Mouse (Mus musculus) lung, postnatal 14 days (tissue): ENCODE measurements around the gene Abca8a.
"Not testable (repeated sequence)": the region's sequence is repeated elsewhere in the genome, so short reads cannot be mapped to it uniquely, and the experiment has no call there.

Experiments used
- DNase-seq: peaks from one replicate; pipeline ENCODE4 v3.0.0; 2021

Gene Abca8a

DNA sequence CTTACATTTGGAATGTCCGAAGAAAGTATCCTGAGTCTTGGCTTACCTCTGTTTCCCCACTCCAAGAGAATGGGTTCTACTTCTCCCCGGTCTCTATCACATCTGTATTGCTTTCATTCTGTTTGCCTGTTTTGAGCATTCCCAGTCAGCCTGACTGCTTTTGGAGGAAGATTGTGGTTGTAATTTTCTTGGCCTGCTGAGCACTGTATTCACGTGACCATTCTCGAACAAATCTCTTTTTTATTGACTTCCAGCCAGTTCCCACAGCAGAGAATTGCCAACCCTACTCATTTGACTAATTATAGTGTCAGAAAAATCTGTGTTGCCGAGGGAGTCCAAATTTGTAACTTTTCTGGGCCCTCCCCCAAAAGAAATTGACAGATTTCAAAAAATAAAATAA lies at the start of gene Abca8a:
Gene Abca8a (minus strand): TSS at position 121 of the 400 bp plus-strand sequence.
- DNase-seq = peak; percentile 12

- DNase-seq = no peak
Measured at GRCm38 (mm10) chr11:110145421-110145820, 49.6 kb upstream of the Abca8a start.

DNA sequence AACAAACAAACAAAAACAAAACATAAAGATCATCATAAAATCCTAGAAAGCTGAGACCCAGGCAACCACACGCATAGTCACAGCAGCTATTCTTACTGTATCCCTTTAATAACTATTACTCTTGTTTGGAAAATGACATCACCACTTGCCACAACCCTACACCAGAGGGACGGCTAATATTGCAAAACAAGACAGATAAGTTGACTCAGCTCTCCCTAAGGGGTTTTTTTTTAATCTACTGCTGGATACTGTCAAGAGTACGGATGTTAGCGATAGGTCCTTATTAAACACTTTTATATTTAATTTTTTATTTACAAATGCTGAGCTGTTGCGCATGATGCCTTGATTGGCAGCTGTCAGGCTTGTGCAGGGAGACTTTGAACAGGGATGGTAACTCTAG lies 35.0 kb upstream of the Abca8a start:
- DNase-seq = no peak

GRCm38 (mm10) chr11:110111137-110111536 lies 15.4 kb upstream of the Abca8a start:
- no peak for DNase-seq

DNA sequence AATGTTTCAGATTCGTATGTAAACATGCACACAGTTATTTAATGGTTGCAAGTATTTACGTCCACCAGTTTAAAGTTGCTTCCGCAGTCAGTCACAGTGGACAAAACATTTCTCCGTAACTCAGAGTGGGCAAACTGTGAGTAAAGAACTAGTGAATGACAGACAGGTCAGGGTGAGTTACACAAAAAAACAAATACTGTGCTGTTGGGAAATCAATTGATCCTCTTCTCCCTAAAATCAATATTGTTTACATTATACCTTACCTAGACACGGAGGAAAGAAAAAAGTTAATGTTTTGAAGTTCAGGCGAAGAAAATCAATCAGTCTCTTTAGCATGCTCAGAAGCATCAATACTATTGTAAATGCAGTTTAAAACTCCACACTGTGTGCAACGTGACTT lies 5.7 kb upstream of the Abca8a start:
- DNase-seq = no peak

DNA sequence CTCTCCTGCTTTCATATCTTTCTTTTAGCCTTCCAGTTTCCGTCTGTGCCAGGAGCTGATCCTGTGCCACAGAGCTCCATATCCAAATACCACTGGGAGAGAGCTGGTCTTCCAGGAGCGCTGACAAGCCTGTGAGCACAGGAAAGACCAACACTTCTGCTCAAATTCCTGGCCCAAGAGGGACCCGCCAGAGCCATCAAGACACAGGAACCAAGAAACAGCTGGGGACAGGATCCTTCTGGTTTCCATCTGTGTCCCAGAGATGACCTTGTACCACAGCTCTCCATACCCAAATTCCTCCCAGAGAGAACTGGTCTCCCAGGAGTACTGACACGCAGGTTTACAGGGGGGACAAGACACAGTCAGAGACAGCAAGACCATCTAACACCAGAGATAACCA lies 3.1 kb upstream of the Abca8a start:
- DNase-seq = no peak

GRCm38 (mm10) chr11:110097465-110097864 lies 1.7 kb upstream of the Abca8a start:
- DNase-seq = no peak

DNA sequence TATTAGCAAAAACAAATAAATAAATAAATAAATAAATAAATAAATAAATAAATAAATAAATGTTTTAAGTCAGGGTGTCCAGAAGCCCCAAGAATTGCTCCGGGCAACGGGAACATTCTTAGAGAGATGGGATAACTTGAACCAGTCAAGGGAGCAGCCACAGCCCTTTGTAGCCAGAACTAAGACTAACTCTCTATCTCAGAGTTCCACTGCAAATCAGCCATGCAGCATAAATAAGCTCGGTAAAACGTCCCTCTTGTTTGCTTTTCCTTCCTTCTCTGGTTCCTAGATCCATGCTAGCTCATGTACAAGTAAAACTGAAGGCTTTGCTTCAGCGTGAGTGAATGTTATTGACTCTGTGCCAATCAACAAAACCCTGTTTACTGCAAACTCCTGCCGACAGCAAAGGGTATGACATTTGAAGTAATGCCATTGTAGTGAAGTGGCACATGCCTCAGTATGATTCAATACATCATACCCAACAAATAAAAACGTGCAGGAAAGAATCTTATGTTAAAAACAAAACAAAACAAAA lies 865 bp downstream of the Abca8a start:
- DNase-seq = no peak

DNA sequence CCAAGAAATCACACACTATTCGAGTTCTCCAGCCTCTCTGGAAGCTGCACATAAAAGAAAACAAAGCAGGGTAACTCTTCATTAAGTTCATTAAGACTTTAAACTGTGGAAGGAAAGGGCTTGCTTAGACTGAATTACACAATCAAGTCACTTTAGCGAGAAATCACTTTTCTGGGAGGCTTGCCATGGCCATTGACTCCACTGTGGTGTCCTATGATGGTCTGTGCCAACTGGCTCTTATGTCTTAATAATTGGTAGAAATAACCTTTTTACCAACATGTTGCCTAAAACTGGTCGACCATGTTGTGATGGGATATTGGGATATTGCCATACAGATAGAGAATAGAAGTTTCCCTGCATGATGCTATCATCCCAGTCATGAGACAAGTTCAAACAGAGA lies 1.5 kb downstream of the Abca8a start:
- DNase-seq = peak; percentile 45

DNA sequence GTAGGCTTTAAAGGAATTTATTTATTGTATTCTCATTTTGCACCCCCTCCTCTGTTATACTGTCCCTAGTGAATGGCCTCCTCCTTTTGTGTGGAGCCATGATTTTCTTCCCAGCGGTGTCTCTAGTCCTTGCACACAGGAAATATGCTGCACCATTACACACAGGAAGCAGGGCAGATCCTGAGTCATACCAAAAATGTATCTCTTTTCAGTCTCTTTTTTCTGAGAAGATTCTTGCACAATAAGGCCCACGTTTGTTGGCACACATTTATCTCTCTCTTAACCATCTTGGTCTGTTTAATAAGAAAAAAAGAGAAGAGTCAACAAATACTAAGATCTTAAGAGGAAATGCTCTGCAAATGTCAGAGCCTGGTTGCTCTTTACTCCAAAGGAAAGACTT lies 4.5 kb downstream of the Abca8a start:
- no peak for DNase-seq

GRCm38 (mm10) chr11:110072158-110072557 lies 23.6 kb downstream of the Abca8a start:
- DNase-seq = no peak

DNA sequence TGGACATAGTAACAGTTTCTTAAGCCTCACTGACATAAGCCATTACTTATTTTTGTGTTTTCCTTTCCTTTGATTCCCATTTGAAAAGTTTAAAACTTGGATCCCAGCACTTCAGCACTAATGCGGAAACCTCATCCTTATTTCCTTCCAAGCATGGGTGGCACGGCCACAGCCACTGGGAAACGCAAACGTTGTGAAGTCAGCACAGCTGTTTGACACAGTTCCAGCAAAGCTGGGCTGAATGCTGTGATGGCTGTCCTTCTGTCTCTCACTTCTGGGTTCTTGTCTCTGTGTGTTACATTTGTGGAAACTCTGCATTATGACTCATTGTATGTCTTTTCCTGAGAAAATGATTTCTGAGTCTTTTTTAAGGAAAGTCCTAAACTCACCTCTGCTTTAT lies 34.7 kb downstream of the Abca8a start:
- no peak for DNase-seq

GRCm38 (mm10) chr11:110060127-110060526 lies 35.7 kb downstream of the Abca8a start:
- DNase-seq = no peak

DNA sequence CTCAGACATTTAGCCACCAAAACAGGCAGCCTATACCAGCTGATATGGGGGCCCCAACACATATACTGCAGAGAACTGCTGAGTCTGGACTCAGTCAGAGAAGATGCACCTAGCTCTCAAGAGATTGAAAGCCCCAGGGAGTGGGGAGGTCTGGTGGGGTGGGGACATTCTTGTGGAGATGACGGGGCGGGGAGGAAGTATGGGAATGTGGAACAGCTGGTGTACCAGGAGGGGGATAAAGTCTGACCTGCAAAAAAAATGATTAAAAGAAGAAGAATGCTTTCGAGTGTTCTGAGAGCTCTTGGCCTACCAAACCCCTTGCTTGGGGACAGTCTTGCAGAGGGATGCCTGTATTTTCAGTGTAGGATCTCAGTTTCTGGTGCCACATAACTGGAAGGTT lies 42.1 kb downstream of the Abca8a start:
- no peak for DNase-seq

- DNase-seq = no peak
Measured at GRCm38 (mm10) chr11:110037795-110038194, 58.0 kb downstream of the Abca8a start.

DNA sequence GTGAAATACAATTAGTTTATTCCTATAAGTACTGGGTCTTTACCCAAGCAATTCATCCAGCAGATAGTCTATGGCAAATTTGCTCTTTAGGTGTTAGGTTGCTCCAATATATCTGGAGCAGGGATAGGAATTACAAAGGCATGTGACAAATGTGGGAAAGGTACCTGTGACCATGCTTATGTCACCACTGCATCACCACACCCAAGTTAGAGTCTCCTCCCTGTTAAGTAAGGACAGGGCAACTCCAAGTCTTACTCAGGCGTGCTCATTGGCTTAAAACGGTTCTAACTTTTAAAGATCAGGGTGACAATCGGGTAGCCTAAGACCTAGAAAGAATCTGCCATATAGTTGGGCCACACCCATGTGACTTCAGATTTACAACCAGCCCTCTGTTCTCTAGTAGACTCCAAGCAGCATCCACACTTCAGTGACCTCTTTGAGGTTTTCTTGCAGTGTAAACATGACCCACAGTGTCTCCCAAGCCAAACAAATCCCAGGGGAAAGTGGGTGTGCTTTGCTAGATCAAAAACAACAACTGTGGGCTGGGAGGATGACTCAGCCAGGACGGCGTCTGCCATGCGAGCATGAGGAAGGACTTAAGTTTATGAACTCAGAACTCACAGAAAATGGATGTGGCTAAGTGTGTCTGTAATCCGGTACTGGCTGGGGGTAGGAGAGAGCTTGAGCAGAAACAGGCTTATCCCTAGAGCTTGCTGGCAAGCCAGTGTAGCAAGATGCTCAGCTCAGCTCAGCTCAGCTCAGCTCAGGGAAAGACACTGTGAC lies 66.7 kb downstream of the Abca8a start:
- peak; percentile 5 for DNase-seq

- no peak for DNase-seq
Measured at GRCm38 (mm10) chr11:110010836-110011546, 84.8 kb downstream of the Abca8a start.

DNA sequence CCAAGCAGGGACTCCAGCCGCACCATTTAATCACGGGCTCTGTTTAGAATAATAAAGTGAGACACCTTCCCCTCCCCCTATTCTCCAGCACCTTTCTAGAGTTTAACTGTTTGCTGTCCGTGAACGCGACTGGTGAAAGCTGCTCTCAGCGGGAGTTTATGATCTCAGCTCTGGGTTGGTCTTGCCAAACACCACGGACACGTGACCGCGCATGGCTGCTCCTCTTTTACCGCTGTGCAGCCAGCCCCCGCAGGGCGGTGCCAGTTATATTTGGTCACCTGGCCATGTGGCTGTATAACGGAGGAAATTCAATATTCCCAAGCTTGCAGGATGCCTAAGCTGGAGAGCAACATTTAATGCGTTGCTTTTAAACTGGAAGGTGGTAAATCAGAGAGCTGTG lies 100.2 kb downstream of the Abca8a start, which contains the start of gene Abca8b:
Gene Abca8b (minus strand): TSS at position 222 of the 400 bp plus-strand sequence.
- peak; percentile 61 for DNase-seq

DNA sequence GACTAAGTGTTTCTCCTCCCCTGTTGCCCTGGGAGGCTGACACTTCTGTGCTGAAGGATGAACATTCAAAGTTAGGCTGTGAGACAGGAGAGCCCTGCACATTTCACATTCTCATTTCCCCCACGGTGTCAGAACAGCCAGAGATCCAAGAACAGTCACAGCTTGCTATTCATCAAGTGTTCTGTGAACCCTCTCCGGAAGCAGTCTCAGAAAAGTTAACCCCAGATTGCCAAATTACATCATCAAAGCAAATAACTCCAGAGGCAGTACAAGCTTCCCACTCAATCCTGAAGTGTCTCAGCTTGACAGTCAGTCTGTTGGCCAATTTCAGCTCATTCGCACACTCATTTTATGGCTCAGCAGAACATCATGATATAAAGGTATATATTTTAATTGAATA lies 100.8 kb downstream of the Abca8a start:
- DNase-seq = peak; percentile 21

- DNase-seq = no peak
Measured at GRCm38 (mm10) chr11:109994014-109994413, 101.8 kb downstream of the Abca8a start.

DNA sequence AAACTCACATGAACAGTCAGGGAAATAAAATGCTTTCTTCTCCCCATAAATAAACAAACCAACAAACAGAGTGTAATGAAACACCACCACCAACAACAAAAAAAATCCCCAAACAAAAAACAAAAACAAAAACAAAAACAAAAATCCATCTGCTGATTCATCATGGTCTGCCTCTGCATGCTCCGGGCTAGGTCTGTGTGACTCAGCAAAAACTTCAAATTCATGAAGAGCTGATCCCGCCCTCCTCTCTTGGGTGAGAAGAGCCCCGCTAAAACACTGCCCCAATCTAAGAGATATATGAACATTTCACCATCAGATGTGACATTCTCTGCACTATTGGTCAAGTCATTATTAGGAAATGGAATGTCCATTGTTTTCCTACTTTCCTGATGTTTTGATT lies 104.5 kb downstream of the Abca8a start:
- no peak for DNase-seq

DNA sequence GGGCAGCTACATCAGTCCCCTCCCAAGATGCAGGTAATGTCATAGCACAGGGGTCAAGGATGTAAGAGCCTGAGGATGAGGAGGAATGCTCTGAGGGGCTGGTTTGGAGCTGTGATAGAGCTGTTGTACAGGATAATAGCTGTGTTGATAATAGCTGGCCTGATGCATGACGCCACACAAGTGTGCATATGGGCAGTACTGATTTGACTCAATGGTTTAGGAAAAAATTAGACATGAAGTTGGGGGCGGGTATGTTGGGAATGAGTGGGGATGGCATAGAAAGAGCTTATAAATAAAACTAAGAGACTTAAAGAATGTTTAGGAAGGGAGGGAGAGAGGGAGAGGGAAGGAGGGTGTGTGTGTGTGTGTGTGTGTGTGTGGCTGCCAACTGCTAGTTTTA lies 105.5 kb downstream of the Abca8a start:
- no peak for DNase-seq

DNA sequence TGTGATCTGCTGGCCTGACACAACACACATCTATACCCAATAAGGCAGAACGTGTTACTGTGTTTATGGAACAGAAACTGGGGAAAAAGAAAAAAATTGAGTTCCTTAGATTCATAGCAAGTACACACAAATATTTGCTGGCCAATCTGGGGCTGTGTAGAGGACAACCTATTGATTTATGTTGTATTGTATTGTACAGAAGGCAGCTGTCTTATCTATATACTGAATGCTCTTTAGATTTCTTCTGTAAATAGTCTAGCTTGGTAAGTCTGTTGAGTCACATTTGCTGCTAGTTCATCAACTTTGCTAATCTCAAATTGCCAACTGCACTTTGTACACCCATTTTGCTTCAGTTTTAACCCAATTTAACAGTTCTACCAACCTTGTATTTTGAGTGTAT lies 107.6 kb downstream of the Abca8a start:
- no peak for DNase-seq

GRCm38 (mm10) chr11:109987460-109988072 lies 108.2 kb downstream of the Abca8a start:
- DNase-seq = not testable (repeated sequence)
